Mouse (Mus musculus) midbrain, embryonic 11.5 days (tissue): Measurements from ENCODE around the gene Slc25a3. TPM values are rescaled to one million over a fixed set of nuclear protein-coding genes. Genes with fewer than 3 reads are reported as not detected.
A peak's percentile ranks its signal among the peaks of the same experiment; 100 is the strongest.

Source experiments
- ATAC-seq: fragments of 200-750 bp; cut with Nextera tagmentation; 2 replicates; pipeline ENCODE4 v1.8.0; 2017; ENCODE audit warnings: moderate TSS enrichment, moderate library complexity; ENCODE audit not compliant: low FRiP score
- DNase-seq: peaks from one replicate; pipeline ENCODE4 v3.0.0; 2015; ENCODE audit warnings: low spot score; ENCODE audit errors: missing footprints
- H3K27ac ChIP-seq: fragments of 300-500 bp; sonication (generic); 2 replicates; pipeline ENCODE4 v1.5.1; 2014; ENCODE audit warnings: low read depth, low read length
- H3K27me3 ChIP-seq: fragments of 300-500 bp; sonication (generic); 2 replicates; pipeline ENCODE4 v1.6.1; 2014; ENCODE audit warnings: mild to moderate bottlenecking, low read length, moderate library complexity, mixed read lengths; ENCODE audit not compliant: control insufficient read depth, insufficient read depth
- H3K36me3 ChIP-seq: fragments of 300-500 bp; sonication (generic); 2 replicates; pipeline ENCODE4 v1.6.1; 2014; ENCODE audit warnings: mild to moderate bottlenecking, low read length, moderate library complexity, mixed read lengths; ENCODE audit not compliant: control insufficient read depth, insufficient read depth
- H3K4me1 ChIP-seq: fragments of 300-500 bp; sonication (generic); 2 replicates; pipeline ENCODE4 v1.6.1; 2014; ENCODE audit warnings: low read length; ENCODE audit not compliant: control insufficient read depth, insufficient read depth
- H3K4me2 ChIP-seq: fragments of 300-500 bp; sonication (generic); 2 replicates; pipeline ENCODE4 v1.6.1; 2014; ENCODE audit warnings: mild to moderate bottlenecking, moderate library complexity
- H3K4me3 ChIP-seq: fragments of 300-500 bp; sonication (generic); 2 replicates; pipeline ENCODE4 v1.5.1; 2014; ENCODE audit warnings: low read depth, low read length
- H3K9ac ChIP-seq: fragments of 300-500 bp; sonication (generic); 2 replicates; pipeline ENCODE4 v1.6.1; 2014; ENCODE audit warnings: low read length
- H3K9me3 ChIP-seq: fragments of 300-500 bp; sonication (generic); 2 replicates; pipeline ENCODE4 v1.6.1; 2016; ENCODE audit warnings: low read length; ENCODE audit not compliant: control insufficient read depth
- WGBS: fragments of 180-500 bp; shearing (Covaris S2); extraction: QIAGEN DNeasy Blood & Tissue Kit; methylation state at CpG from one replicate; pipeline ENCODE4 v1.1.7; 2014; 5-methylcytosine and 5-hydroxymethylcytosine counted together
- polyA plus RNA-seq: library from polyadenylated mRNA; unstranded; fragments of >200 nt; fragmentation: Nextera tagmentation; extraction: Ambion mirVana; gene quantifications from 2 replicates; pipeline ENCODE4 v1.2.1, GENCODE M21; 2014

The Slc25a3 gene
- polyA plus RNA-seq, 1 experiment from 2014 or later: 404 TPM

DNA sequence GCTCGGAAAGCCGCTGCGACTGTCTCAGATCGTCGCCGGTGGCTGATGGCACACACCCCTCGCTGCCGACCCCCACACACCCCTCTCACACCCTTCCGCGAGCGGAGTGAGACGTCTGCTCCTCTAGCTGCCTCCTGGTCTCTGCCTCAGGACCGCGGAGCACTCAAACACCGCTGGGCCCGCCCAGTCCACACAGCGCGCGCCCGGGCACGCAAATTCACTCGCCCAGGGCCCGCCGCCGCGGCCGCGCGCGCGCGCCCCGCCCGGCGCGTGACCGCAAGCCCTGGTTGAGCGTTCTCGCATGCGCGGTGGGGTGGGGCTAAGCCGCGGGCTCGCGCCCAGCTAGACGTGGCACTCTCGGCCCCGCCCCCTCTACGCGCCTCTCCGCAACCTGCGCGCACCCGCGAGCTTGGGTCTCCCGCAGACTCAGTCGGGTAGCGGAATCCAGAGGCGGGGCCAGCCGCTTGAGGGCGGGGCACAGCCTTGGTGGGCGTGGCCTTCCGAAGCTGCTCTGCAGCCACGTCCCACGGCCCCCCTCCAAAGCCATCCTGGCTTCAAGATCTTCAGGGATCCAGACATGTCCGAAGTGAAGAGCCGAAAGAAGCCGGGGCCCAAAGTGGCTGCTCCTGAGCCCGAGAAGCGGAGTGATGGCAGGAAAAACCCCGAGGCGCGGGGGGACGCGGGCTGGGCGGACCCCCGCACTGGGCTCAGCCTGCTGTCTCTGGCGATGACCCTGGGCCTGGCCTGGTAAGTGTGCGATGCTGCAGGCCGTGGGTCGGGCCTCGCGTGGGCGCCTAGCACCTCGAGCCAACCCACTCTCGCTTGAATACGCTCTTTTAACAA lies 41.1 kb downstream of the Slc25a3 start, which contains the start of the genes Apaf1 and Ikbip:
Gene Apaf1, minus strand, starts transcription at position 221 of the 843 bp plus-strand sequence.
Gene Ikbip, plus strand, starts transcription at position 391 of the 843 bp plus-strand sequence.
- H3K4me3 ChIP-seq: peak within 1 kb of the TSS; percentile 64
- under 1% methylated on average over 87 of the region's 87 CpGs for WGBS

DNA sequence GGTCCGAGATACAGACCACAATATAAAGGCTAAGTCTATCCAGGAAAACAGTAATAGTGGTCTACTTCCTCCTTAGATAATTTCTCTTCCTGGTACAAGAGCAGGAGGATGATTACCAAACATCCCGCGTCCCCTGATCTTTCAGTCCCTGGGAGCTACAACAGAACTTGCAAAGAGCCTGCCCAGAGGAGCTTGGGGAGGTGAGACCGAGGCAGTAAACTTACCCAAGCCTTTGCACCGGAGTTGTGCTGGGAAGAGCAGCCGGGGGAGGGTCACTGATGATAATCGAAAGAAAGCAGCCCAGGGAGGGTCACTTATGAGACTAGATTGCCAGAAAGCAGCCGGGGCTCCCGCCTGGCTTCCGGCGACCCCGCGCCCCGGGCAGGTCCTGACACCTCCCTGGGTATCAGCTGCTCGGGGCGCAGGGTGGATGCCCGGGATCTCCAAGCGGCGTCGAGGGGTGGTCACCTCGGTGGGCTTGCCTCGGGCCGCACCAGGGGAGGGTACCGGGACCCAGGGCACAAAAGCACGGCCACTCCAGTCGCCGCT lies 41.8 kb downstream of the Slc25a3 start:
- Histone ChIP-seq H3K27me3 (no peaks in the 10 kb centered on the region), H3K9me3 (no peaks in the 10 kb centered on the region), H3K36me3 (peaks cover 3% of the 10 kb centered on the region; the same call in 1 of the 2 replicates), H3K27ac (peak overlapping the region; percentile 60), H3K4me3 (peak overlapping the region; percentile 64), H3K9ac (peak overlapping the region; percentile 67), H3K4me1 (no peaks in the 10 kb centered on the region), H3K4me2 (peak overlapping the region; percentile 52)
- DNase-seq (peak; percentile 97), ATAC-seq (no peak)
- WGBS: under 1% methylated on average over 27 of the region's 27 CpGs

More for the DNA sequence above, 41.1 kb downstream of the Slc25a3 start, which contains the start of the genes Apaf1 and Ikbip:
- Histone ChIP-seq H3K4me2 (peak within 1 kb of the TSS; percentile 59), H3K27me3 (no peaks in the 10 kb centered on the region), H3K4me1 (no peaks in the 10 kb centered on the region), H3K27ac (peak within 1 kb of the TSS; percentile 60), H3K36me3 (no peaks in the 10 kb centered on the region; the same call in 1 of the 2 replicates), H3K9me3 (no peaks in the 10 kb centered on the region), H3K9ac (peak within 1 kb of the TSS; percentile 68)
- peak; percentile 97 for ATAC-seq
- DNase-seq: peak; percentile 100

DNA sequence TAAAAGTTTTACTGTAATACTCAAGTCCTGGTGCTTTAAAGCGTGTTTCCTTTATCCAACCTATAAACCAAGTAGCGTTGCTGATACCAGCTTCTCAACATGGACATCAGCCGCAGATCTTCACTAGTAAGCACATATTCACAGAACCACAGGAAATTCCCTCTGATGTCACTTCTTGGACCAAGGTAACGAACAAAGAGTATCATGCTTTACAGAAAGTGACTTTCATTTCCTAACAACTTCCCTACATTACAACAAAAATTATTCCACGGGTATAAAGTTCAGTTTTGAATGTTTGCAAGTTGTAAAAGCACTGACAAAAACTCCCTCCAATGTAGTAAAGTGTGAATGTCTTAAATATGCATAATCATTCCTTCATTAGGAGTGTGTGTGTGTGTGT lies 43.3 kb downstream of the Slc25a3 start:
- H3K9me3 ChIP-seq: no peaks in the 10 kb centered on the region
- H3K36me3 ChIP-seq: peaks cover 3% of the 10 kb centered on the region; the same call in 1 of the 2 replicates
- no peak overlapping the region for H3K9ac ChIP-seq
- no peak overlapping the region for H3K27ac ChIP-seq
- no peaks in the 10 kb centered on the region for H3K27me3 ChIP-seq
- no peaks in the 10 kb centered on the region for H3K4me1 ChIP-seq
- ATAC-seq (no peak), DNase-seq (no peak)
- 94% methylated on average over 5 of the region's 5 CpGs for WGBS
- H3K4me2 ChIP-seq: no peak overlapping the region
- H3K4me3 ChIP-seq: no peak overlapping the region

DNA sequence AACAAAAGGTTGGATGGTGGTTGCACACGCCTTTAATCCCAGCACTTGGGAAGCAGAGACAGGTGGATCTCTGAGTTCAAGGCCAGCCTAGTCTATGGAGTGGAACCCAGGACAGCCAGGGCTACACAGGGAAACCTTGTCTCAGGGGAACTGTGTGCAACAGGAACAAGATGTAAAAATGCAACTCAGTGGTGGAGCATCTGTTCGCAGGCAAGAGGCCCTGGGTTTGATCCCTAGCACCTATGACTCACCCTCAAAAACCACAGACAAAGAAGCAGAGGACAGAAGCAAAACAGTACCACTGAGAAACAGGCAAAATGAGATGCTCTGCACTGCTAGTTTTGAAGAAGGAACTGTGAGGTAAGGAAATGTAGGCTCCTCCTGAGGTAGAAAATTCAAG lies 47.2 kb downstream of the Slc25a3 start:
- Histone ChIP-seq H3K36me3 (peaks cover 10% of the 10 kb centered on the region; the same call in 1 of the 2 replicates), H3K4me1 (no peaks in the 10 kb centered on the region), H3K27ac (no peak overlapping the region), H3K4me3 (no peak overlapping the region), H3K4me2 (no peak overlapping the region), H3K9ac (no peak overlapping the region), H3K9me3 (no peaks in the 10 kb centered on the region), H3K27me3 (no peaks in the 10 kb centered on the region)
- WGBS: 90% methylated on average over 2 of the region's 2 CpGs
- ATAC-seq (no peak), DNase-seq (no peak)

DNA sequence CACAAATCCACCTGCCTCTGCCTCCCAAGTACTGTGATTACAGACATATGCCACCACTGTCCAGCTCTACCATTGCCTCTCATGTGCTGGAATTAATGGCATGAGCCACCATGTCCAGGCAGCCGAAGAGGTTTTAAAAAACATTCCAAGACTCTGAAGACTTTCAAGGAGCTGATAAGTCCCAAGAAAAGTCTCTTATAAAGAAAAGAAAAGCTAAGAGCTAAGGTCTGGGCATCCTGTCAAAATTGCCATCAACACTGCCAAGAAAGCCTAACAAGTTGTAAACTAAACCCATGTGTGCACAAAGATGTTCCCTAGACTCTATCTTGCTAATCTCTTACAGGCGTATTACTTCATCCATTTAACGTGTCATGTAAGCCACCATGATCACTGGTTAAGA lies 50.5 kb downstream of the Slc25a3 start:
- Histone ChIP-seq H3K36me3 (peaks cover 10% of the 10 kb centered on the region; the same call in 1 of the 2 replicates), H3K27ac (no peak overlapping the region), H3K27me3 (no peaks in the 10 kb centered on the region), H3K9ac (no peak overlapping the region), H3K4me2 (no peak overlapping the region), H3K4me1 (no peaks in the 10 kb centered on the region), H3K9me3 (no peaks in the 10 kb centered on the region), H3K4me3 (no peak overlapping the region)
- 92% methylated on average over 3 of the region's 3 CpGs for WGBS
- DNase-seq (no peak), ATAC-seq (no peak)

DNA sequence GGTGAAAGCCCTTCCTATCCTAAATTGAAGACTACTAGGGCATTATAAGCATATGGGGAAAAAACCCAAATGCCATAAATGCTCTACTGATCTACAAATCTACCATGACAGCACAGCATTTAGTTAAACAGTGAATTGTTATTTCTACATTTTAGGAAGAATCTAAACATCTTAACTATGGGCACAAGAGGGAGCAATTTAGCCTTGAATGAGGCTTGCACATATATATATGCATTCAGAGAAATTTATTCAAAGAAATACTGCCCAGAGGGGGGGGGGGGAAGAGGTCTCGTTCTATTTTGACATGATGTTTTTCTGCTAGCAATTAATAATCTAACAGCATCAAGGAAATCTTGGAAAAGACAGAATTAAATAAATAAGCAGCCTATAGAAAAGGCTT lies 52.1 kb downstream of the Slc25a3 start:
- no peak for DNase-seq
- H3K27ac ChIP-seq: no peak overlapping the region

More for the DNA sequence above, 52.1 kb downstream of the Slc25a3 start:
- Histone ChIP-seq H3K4me1 (no peaks in the 10 kb centered on the region), H3K4me2 (no peak overlapping the region), H3K9ac (no peak overlapping the region), H3K9me3 (no peaks in the 10 kb centered on the region), H3K27me3 (no peaks in the 10 kb centered on the region), H3K4me3 (no peak overlapping the region), H3K36me3 (peaks cover 9% of the 10 kb centered on the region; the same call in 1 of the 2 replicates)
- 55% methylated on average over 1 of the region's 1 CpGs for WGBS
- no peak for ATAC-seq

Other genes with a start within 250 kb of the Slc25a3 start
- 23.9 and 28.1 TPM in 2 replicates for gene Apaf1, start 41.3 kb downstream of the Slc25a3 start, polyA plus RNA-seq
- gene Ikbip, start 41.1 kb downstream of the Slc25a3 start, polyA plus RNA-seq: 20.1 and 26.0 TPM in 2 replicates
- gene Tmpo, start 57.3 kb upstream of the Slc25a3 start, polyA plus RNA-seq: 339 and 388 TPM in 2 replicates